Mouse (Mus musculus) lung, postnatal 14 days (tissue): ENCODE measurements around the gene Pear1.

Experiments used
- DNase-seq: peaks from one replicate; pipeline ENCODE4 v3.0.0; 2021

The Pear1 gene

GRCm38 (mm10) chr3:87804038-87804677 lies 19.9 kb downstream of the Pear1 start:
- no peak for DNase-seq

GRCm38 (mm10) chr3:87801681-87802080 lies 22.4 kb downstream of the Pear1 start:
- DNase-seq: no peak

GRCm38 (mm10) chr3:87796736-87797334 lies 27.3 kb downstream of the Pear1 start, which contains the start of gene Insrr:
Gene Insrr (plus strand): TSS chr3:87796951.
- DNase-seq: peak; percentile 60

- DNase-seq: peak; percentile 69
These were observed 28.5 kb downstream of the Pear1 start for GRCm38 (mm10) chr3:87795336-87796277.

- no peak for DNase-seq
These were observed 29.2 kb downstream of the Pear1 start, which contains the start of gene Ntrk1 for GRCm38 (mm10) chr3:87794922-87795325. Gene Ntrk1 (minus strand): TSS chr3:87795162.

- DNase-seq: no peak
These were observed 34.3 kb downstream of the Pear1 start for GRCm38 (mm10) chr3:87789768-87790167.

GRCm38 (mm10) chr3:87789248-87789647 lies 34.9 kb downstream of the Pear1 start:
- no peak for DNase-seq

- no peak for DNase-seq
These were observed 38.4 kb downstream of the Pear1 start for GRCm38 (mm10) chr3:87785626-87786214.

GRCm38 (mm10) chr3:87785156-87785555 lies 39.0 kb downstream of the Pear1 start:
- DNase-seq: no peak

GRCm38 (mm10) chr3:87783282-87784023 lies 40.7 kb downstream of the Pear1 start:
- DNase-seq: no peak

GRCm38 (mm10) chr3:87779086-87779485 lies 45.0 kb downstream of the Pear1 start:
- DNase-seq: no peak

GRCm38 (mm10) chr3:87778283-87778682 lies 45.8 kb downstream of the Pear1 start:
- no peak for DNase-seq

GRCm38 (mm10) chr3:87771088-87771487 lies 53.0 kb downstream of the Pear1 start:
- DNase-seq: no peak

- peak; percentile 59 for DNase-seq
These were observed 53.8 kb downstream of the Pear1 start for GRCm38 (mm10) chr3:87770280-87770679.

- no peak for DNase-seq
These were observed 54.6 kb downstream of the Pear1 start for GRCm38 (mm10) chr3:87769506-87769905.

- peak; percentile 90 for DNase-seq
These were observed 55.3 kb downstream of the Pear1 start for GRCm38 (mm10) chr3:87768844-87769243.

GRCm38 (mm10) chr3:87768431-87768830 lies 55.7 kb downstream of the Pear1 start:
- no peak for DNase-seq

- DNase-seq: peak; percentile 39
These were observed 56.3 kb downstream of the Pear1 start for GRCm38 (mm10) chr3:87767764-87768163.

- no peak for DNase-seq
These were observed 57.8 kb downstream of the Pear1 start for GRCm38 (mm10) chr3:87766284-87766667.

- DNase-seq: no peak
These were observed 58.3 kb downstream of the Pear1 start for GRCm38 (mm10) chr3:87765631-87766283.

- DNase-seq: peak; percentile 67
These were observed 59.0 kb downstream of the Pear1 start for GRCm38 (mm10) chr3:87765091-87765490.

- peak; percentile 34 for DNase-seq
These were observed 59.6 kb downstream of the Pear1 start for GRCm38 (mm10) chr3:87764506-87764905.
